In genomic region chr3:37712501-37712900, GRCm38 (mm10) we compare ENCODE assay signal across 7 mouse cellular contexts. TPM values are rescaled to one million over a fixed set of nuclear protein-coding genes. Genes with fewer than 3 reads are reported as not detected.
DNase-seq lines count a peak whose midpoint lies in the region; ATAC-seq lines count a peak whose summit lies in the region.

No protein-coding gene starts in this region.

- 31% methylated on average over 9 of the region's 9 CpGs for WGBS in limb, embryonic 12.5 days
- WGBS in liver, embryonic 12.5 days (ENCODE audit: insufficient replicate concordance): 66% methylated on average over 9 of the region's 9 CpGs

- H3K4me1 ChIP-seq in limb, embryonic 12.5 days (replicated peaks): peaks cover 16% of the 10 kb centered on the region
- no peaks in the 10 kb centered on the region for H3K4me1 ChIP-seq in liver, embryonic 12.5 days

- H3K4me3 ChIP-seq in limb, embryonic 12.5 days (replicated peaks): no peak overlapping the region
- H3K4me3 ChIP-seq in liver, embryonic 12.5 days: no peak overlapping the region

- DNase-seq in NIH3T3 (ENCODE audit: low read depth): peak; percentile 96
- peak; percentile 63 for DNase-seq in adrenal gland, postnatal 14 days
- DNase-seq in gastrocnemius, postnatal 10 days: peak; percentile 83
- DNase-seq in testis, postnatal 14 days (ENCODE audit: low spot score): peak; percentile 33
- no peak for DNase-seq in left cerebral cortex, adult 18-20 months (ENCODE audit: low spot score in 2 of 2)

- H3K4me2 ChIP-seq in limb, embryonic 12.5 days: no peak overlapping the region
- H3K4me2 ChIP-seq in liver, embryonic 12.5 days: no peak overlapping the region

- H3K27ac ChIP-seq in limb, embryonic 12.5 days: peak overlapping the region; percentile 57
- no peak overlapping the region for H3K27ac ChIP-seq in liver, embryonic 12.5 days

- H3K9me3 ChIP-seq in limb, embryonic 12.5 days: no peaks in the 10 kb centered on the region; the same call in 1 of the 2 replicates
- H3K9me3 ChIP-seq in liver, embryonic 12.5 days (replicated peaks): no peaks in the 10 kb centered on the region

- no peak overlapping the region for H3K9ac ChIP-seq in limb, embryonic 12.5 days (replicated peaks)
- no peak overlapping the region for H3K9ac ChIP-seq in liver, embryonic 12.5 days

- ATAC-seq in limb, embryonic 12.5 days (ENCODE audit: insufficient number of reproducible peaks, insufficient read depth, low FRiP score, low TSS enrichment, low read depth): no peak
- ATAC-seq in liver, embryonic 12.5 days: no peak

- H3K27me3 ChIP-seq in limb, embryonic 12.5 days: no peaks in the 10 kb centered on the region
- no peaks in the 10 kb centered on the region for H3K27me3 ChIP-seq in liver, embryonic 12.5 days (replicated peaks)

- H3K36me3 ChIP-seq in limb, embryonic 12.5 days: no peaks in the 10 kb centered on the region
- no peaks in the 10 kb centered on the region for H3K36me3 ChIP-seq in liver, embryonic 12.5 days

RNA-seq across cellular contexts. Expression of gene Gm5148, which starts 11.8 kb away (rescaled TPM):
- 0.26 TPM in 1 of 2 replicates, not detected in the other for total RNA-seq in adrenal gland, postnatal 14 days (2021)
- total RNA-seq in gastrocnemius, postnatal 10 days (2021): under 1 TPM in 1 of 2 experiments, not detected in 1; 0.25 TPM
- polyA plus RNA-seq in limb, embryonic 12.5 days (2016; fragmentation: Nextera tagmentation; extraction: Ambion mirVana): 4.8 and 7.2 TPM in 2 replicates
- polyA plus RNA-seq in liver, embryonic 12.5 days (2016; fragmentation: Nextera tagmentation; extraction: Ambion mirVana): 2.7 and 3.1 TPM in 2 replicates
- total RNA-seq in left cerebral cortex, adult 18-20 months (2021): 1 to 10 TPM; 3.2 to 3.9 TPM

Comparison
In these comparisons a context has a peak if more than half of its experiments do, and no peak if none do; other contexts are left out.
1. DNase-seq: peak in NIH3T3 (single experiment), adrenal gland, postnatal 14 days (single experiment), gastrocnemius, postnatal 10 days (single experiment) and testis, postnatal 14 days (single experiment); none in left cerebral cortex, adult 18-20 months (0 of 2).